Mouse (Mus musculus) common myeloid progenitor, adult 5-6 weeks (primary cell): Measurements from ENCODE around the gene 4921536K21Rik. TPM values are rescaled to one million over a fixed set of nuclear protein-coding genes. Genes with fewer than 3 reads are reported as not detected.
"Not testable (repeated sequence)": the region's sequence is repeated elsewhere in the genome, so short reads cannot be mapped to it uniquely, and the experiment has no call there.

Source experiments
- ATAC-seq: replicated peaks from 2 replicates; pipeline ENCODE4 v1.8.0; 2016; ENCODE audit warnings: low read depth, mild to moderate bottlenecking, moderate TSS enrichment, inconsistent platforms; ENCODE audit not compliant: poor library complexity, severe bottlenecking
- total RNA-seq: library from RNA; stranded (forward); fragments of 200-1000, 187-1606 nt; gene quantifications from 2 replicates; pipeline ENCODE4 v1.2.3, GENCODE M21; 2017

Gene 4921536K21Rik
- total RNA-seq, 1 experiment from 2014 or later, result not detected

DNA sequence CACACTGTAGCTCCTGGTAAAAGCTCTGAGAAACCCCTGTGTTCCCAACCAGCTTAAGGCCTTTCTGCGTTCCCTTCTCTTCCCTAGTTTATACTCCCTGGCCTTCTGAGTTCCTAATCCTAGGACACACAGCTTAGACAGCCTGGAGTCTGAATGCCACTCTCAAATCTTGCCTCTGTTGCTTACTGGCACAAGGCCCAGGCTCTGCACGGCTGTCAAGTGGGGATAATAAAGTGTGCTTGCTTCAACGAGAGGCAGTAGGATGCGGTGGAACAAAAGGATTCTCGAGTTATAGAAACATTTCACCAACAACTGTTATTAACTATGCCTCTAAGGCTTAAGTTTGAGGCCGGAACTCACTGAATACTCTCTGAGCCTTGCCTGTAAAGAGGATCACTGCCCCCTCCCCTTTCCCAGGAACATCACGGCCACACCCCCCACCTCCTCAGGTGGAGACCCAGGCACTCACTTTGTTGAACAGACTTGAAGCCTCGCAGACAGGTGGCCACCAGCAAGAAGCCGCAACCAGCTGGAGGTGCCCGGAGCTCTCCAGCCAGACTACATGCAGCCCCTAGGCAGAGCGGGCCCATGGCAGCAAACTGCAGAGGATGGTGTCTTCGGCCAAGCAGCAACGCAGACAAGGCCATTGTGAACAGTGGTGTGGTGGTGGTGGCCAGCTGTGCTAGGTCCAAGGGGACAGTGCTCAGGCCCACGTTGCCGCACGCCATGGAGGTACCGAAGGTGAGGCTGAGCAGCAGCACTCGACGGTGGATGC lies 17.4 kb upstream of the 4921536K21Rik start:
- no peak for ATAC-seq

DNA sequence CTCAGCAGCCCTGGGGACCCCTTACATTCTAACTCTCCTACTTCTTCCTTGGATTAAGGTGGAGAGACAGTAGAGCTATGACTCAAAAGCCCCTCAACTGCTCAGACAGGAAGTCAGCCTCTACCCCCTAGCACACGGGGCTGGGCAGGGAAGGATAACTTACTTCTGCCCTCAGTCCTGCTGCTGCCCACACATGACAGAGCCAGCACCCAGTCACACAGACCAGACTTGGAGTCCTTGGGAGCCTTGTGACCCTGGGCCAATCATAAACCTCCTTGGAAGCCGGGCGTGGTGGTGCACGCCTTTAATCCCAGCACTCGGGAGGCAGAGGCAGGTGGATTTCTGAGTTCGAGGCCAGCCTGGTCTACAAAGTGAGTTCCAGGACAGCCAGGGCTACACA lies 16.5 kb upstream of the 4921536K21Rik start:
- ATAC-seq, result not testable (repeated sequence)

DNA sequence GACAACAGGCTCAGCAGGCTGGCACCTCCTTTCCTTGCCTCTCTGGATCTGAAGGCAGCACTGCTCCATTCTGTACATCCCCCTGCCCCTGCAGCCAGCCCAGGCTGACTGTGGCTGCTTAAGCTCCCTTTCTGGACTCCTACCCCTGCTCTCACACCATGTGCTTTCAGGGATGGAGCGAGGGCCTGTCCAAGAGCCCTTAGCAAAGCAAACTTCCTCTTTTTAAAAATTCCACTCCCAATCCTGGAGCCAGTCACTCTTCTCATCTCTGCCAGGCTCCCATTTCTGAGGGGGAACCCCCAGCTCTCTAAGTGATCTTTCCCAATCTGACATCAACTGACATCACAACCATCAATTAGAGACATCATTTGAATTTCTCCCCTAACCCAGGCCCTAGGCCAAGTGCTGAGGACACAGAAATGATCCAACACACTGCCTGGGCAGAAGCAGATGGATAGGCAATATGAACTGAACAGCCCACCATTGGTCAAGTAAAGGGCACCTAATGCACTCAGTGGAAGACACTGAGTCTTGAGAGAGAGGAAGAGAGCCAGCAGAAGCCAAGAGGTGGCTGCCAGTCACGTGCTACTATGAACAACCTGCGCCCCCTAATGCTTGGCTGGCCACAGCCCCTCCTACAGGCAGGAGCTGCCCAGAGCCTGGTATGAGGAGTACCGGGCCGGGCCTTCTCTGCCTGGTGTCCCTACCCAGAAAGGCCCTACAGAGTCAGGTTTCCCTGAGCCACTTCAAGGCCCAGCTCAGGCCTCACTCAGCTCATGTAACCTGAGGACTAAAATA lies 15.8 kb upstream of the 4921536K21Rik start:
- no peak for ATAC-seq

DNA sequence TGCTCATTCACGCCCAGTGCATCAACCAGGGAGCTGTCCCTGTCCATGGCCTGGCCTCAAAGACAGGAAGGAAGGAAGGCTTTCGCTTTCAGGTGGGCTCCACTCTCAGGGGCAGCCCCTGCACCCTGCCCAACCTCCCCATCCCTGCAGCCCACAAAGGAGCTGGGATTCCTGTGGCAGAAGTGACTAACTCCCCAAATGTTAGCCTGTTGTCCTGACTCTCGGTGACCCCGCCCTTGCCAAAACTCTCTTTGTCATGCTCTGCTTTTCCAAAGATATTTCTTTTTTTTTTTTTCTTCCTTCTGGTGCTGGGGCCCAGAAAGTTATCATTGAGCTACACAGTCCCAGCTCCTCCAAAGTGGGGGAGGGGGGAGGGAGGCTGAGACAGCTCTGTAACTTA lies 14.3 kb upstream of the 4921536K21Rik start:
- no peak for ATAC-seq

DNA sequence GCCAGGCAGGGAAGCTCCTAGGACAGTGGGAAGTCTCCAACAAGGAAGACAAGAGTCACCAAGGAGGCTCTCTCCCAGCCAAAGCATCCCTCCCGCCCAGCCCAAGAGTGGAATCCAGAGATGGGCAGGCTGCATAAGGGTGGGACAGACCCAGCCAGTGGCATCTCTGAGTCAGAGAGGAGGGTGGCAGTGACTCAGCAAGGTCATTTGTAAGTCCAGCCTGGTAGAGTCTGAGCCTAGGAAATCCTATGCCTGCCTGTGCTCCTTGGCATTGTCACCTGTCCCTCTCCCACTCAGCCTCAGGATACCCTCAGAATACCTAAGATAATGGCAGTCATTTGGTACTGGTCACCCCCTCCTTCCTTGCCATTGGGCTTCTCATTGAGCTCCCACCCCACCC lies 10.5 kb upstream of the 4921536K21Rik start:
- ATAC-seq, result no peak

DNA sequence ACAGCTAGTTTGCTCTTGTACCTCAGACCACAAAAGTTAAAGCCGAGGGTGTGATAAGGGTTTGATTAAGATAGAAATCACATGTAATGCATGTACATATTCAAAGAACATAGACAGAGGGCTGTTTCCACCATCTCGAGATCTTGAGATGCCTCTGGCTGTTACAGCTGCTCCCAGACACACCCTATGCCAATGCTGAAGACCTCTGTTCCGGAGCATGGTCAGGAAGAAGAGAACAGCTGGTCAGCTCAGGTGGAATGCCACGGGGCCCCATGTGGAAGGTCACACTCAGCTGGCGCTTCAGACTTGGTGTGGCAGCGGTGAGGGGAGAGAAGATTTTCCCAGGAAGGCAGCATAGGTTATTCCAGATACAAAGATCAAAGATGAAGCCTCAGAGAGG lies 9.8 kb upstream of the 4921536K21Rik start:
- no peak for ATAC-seq

DNA sequence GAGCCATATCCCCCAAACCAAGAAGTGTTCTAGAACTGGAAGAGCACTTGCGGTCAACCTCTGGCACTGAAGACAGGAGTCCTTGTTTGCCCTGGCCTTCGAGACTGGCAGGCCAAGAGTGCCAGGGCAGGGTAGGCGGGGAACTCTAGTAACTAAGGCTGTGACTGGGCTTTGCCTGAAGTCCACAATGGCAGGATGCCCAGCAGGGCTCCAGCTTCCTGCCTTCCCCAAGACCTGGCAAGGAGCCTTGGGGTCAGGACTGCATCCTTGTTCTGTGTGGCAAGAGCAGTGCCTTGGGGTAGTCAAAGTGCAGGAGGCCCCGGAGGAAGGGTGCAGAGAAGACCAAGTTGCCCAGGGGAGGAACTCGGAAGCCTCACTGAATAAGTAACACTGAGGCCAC lies 8.1 kb upstream of the 4921536K21Rik start:
- peak; percentile 70 for ATAC-seq

DNA sequence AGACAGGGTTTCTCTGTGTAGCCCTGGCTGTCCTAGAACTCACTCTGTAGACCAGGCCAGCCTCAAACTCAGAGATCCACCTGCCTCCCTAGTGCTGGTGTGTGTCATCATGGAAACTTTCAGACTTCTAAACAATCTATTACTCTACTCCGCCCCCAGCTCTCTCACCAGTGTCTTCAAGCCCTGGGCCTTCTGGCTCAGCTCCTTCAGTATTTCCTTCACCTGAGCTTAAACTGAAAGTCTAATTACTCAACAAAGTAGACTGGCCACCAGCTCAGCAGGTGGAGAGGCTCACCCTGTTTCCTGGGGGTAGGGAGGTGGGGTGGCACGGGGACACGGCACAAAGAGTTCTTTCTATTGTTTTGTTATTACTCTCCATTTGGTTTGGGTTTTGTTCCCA lies 7.6 kb upstream of the 4921536K21Rik start:
- no peak for ATAC-seq

DNA sequence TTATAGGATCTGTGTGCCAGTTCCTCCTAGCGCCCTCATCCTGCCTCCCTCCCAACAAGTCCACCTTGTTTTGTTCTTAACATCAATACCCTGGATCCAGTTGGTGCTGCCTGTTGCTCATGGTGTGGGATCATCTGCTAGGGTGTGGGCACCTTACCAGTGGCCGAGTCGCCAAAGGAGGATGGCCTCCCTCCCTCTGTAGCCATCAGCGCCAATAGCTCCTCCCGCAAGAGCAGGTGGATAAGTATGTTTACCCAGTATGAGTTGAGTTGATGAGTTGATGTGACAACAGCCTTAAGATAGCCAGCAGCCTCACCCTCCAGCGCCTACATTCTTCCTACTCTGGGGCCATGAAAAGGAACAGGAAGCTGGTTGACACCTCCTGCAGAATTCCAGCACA lies 5.4 kb upstream of the 4921536K21Rik start:
- no peak for ATAC-seq

DNA sequence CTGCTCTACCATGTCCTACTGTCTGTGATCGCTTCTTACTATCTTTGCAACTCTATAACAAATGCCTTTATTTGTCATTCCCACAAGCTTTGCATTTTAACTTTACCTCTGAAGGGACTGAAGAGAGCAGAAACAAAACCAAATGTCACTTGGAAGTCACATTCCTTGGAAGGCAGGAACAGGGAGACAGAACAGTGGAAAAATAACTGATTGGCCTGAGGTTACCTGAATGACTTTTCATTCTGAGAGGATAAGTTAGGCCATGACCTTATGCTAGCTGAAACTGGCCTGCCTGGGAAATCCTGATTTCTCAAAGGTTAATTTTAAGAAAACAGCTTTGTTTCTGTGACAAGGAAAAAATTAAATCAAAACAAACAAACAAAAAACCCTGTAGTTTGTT lies 1.0 kb upstream of the 4921536K21Rik start:
- no peak for ATAC-seq

DNA sequence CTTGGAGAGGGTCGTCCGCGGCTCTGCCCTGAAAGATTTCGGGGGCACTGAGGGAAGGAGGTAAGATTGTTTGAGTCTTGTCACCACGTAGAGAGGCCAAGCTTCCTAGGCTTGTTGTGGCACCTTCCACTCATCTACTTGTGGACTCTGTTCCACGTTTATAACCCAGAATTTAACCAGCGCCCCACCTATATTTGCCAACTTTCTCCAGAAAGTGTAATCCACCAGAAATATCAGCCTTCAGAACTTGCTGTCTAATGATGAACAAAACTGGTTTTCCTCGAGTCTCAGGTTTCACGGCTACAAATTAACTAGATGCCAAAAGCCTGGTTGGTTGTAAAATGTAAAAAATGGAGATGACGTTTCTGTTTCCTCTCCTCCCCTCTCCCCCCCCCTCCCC lies 560 bp upstream of the 4921536K21Rik start:
- ATAC-seq, result no peak

DNA sequence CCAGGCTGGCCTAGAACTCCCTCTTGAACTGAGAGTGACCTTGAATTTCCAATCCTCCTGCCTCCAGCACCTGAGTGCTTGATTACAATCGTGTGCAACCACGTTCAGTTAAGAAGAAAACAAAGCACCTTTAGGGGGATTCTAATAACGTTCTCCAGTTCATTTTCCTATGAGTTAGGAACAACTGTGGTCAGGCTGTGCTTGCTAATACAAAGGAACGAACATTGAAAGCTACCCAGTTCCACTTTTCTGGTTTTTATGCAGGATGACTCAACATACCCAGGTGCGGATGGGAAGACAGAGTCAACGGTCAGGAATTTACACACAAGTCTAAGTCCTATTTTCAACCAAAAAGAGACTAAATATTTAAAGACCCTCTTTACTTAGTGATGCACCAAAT lies 928 bp downstream of the 4921536K21Rik start:
- ATAC-seq, result no peak

DNA sequence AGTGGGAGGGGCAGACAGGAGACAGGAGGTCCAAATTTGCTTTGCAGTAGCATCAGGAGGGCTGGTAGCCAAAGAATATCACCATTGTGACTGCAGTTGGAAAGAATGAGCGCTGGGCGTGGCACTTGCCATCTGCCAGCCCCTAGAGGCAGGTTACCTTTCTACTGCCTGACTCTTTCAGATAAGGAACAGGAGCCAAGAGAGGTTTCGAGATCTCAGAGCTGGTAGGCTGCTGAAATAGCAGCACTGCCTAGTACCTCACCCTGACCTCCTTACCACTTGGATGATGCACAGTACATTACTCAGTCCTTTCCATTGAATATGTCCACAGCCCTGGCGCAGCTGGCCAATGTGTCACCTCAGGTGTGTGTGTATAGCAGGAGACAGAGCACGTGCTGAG lies 7.6 kb downstream of the 4921536K21Rik start:
- peak; percentile 77; the same call in 1 of the 2 replicates for ATAC-seq

DNA sequence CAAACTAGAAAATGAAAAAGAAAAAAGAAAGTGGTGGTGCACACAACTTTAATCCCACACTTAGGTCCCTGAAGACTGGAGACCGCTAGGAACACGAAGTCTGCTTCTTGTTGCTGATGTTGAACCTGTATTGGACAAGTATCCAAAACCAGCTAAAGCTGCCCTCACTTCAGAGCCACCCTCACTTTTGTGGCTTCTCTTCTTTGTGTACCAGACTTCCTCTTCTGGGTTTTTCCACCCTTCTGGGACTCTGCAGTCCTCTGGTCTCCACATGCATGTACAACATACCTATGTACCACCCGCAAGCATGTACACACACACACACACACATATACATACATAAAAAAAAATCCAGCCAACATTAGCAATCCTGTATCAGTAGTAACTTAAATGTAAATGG lies 11.2 kb downstream of the 4921536K21Rik start:
- ATAC-seq, result no peak

DNA sequence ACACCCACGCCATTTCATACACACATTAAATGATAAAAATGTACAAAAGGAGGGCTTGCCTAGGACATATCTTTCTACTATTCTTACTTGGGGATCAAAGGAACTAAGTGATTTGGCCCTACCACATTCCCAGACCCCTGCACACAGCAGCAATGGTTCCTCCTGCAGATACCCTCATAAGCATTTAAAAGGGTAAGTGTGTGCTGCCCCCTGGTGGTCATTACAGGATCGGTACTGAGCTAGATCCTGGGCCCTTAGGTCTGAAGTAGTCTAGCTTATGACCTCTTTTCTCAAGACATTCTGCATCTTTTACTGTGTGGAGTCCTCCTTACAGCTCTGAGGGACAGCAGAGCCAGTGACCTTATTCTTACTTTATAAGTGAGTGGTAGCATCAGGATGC lies 15.1 kb downstream of the 4921536K21Rik start:
- ATAC-seq, result peak; percentile 90

DNA sequence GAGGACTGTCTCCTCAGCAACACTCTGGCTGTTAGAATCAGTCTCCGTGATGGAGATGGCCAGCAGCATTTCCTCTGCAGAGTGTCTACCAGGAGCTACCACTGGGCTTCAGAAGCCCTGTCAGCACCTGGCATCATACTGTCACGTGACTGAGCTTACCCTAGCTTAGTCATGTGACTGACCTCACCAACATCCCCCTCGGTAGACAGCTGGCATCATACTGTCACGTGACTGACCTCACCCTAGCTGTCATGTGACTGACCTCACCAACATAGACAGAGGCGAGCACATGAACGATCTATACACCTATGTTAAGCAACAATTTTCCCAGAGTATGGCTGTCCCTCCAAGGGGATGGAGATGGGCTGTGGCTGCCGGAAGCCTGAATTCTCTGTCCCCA lies 16.2 kb downstream of the 4921536K21Rik start:
- ATAC-seq, result no peak

DNA sequence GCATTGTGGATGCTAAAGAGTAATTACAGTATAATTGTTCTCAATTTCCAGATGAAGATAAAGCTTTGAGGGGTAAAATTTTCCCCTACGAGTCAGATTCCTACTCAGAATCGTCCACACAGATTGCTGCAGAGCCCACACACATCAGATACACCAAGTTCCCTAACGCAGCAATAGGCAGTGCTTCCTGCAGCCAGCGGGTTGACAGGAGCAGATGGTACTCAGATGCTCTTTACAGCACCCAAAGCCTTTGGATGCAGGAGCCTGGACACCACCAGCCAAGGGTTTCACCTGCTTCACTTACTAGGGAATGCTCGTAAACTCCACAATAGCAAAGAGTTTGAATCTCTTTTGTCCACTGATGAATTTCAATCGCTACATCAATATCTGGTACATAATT lies 18.5 kb downstream of the 4921536K21Rik start:
- ATAC-seq, result no peak

DNA sequence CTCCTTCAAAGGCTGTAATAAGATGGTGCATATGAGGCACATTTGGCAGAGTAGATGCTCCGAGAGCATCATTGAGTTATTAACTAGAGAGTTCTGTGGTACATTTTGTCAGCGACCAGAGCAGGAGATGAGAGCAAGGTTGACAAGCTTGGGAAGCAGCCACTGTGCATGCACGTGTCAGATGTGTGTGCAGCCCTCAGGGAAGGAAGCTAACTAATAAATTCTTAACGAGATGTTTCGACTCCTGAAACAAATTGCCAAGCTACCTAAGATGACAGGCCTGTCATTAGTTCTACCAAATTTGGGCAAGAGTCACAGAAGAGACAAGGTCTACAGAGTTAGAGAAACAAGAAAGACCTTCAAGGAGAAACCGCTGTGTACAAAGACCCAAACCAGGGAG lies 30.6 kb downstream of the 4921536K21Rik start:
- ATAC-seq, result no peak

DNA sequence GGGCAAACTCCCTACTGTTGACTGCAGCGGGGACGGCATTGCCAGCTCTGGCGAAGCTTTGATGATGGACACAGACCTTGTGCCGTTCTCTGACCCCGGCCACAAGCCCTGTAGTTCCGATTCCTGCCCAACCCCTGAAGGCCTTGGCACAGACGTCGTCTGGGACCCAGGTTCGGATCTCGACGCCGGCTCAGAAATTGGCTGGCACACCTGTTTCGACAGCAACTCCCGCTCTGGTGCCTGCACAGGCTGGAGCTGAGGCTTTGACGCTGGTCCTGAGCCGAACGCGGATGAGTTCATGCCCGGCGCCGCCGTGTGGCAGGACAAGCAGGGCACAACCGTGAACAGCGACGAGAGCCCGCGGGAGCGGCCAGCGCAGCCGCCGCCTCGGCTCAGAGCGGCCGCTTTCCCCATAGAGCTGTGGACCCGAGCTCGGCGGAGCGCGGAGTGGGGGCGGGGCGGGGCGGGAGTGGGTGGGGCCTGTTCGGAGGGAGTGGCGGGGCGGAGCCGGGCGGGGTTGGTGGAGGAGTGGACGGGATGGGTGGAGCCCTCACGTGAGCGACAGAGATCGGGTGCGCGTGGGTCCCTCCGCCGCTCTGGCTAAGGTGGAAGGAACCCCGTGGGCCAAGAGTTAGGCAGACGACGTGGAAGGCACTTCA lies 31.3 kb downstream of the 4921536K21Rik start, which contains the start of gene Osbp2:
Gene Osbp2, minus strand, starts transcription at position 450 of the 659 bp plus-strand sequence.
- peak; percentile 97 for ATAC-seq

DNA sequence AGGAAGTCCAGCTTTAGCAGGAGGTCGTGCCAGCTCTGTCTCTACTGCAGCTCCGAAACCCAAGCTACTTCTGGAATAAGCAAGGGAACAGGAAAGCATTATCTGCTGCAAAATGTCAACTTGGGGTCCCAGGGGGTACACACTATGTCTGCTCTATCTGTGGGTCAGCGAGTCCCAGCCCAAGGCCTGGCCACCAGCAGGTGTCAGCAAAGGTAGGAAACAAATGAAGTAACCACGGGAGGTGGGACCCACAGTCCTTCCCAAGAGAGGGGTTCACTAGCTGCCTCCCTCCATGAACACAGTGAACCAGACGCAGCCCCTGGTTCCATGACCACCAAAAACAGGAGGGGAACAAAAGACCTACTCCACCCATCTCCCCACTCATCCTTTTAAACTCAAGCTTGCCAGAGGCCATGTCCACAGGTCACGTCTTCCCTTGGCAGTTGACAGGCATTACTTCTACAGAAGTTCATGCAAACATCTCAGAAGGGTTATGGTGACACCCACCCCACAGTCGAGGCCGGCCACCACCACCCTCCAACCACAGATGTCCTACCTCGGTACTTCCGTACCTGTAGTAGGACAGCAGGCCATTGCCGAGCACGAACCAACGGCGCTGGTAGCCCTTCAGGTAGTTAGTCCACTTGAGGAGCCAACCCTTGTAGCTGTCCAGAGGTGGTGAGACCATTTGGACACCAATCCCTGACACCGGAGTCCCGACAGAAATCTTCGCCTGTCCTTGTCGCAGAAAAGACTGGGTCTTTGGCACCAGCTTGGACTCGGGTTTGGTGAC lies 32.0 kb downstream of the 4921536K21Rik start:
- ATAC-seq, result no peak
